Mouse (Mus musculus): ENCODE data around the gene Rab11fip3.
"Not testable (repeated sequence)": the region's sequence is repeated elsewhere in the genome, so short reads cannot be mapped to it uniquely, and the experiment has no call there.

Gene Rab11fip3

GRCm38 (mm10) chr17:26080867-26081266 is 11.5 kb upstream of the Rab11fip3 start:
- no peak for DNase-seq

GRCm38 (mm10) chr17:26078851-26079250 is 9.5 kb upstream of the Rab11fip3 start:
- DNase-seq: no peak

- DNase-seq: peak; percentile 79
Measured at GRCm38 (mm10) chr17:26075246-26075645, 5.9 kb upstream of the Rab11fip3 start.

GRCm38 (mm10) chr17:26070136-26070535 is 781 bp upstream of the Rab11fip3 start:
- DNase-seq: no peak

- peak; percentile 34 for DNase-seq
Measured at GRCm38 (mm10) chr17:26068024-26068830, 1.1 kb downstream of the Rab11fip3 start.

GRCm38 (mm10) chr17:26066488-26067020 is 2.8 kb downstream of the Rab11fip3 start:
- DNase-seq: no peak

GRCm38 (mm10) chr17:26064916-26065315 is 4.4 kb downstream of the Rab11fip3 start:
- no peak for DNase-seq

GRCm38 (mm10) chr17:26057787-26058567 is 11.4 kb downstream of the Rab11fip3 start:
- no peak for DNase-seq

GRCm38 (mm10) chr17:26057278-26057677 is 12.1 kb downstream of the Rab11fip3 start:
- peak; percentile 52 for DNase-seq

- DNase-seq: no peak
Measured at GRCm38 (mm10) chr17:26055164-26055563, 14.2 kb downstream of the Rab11fip3 start.

- DNase-seq: no peak
Measured at GRCm38 (mm10) chr17:26054133-26054845, 15.1 kb downstream of the Rab11fip3 start.

- DNase-seq: no peak
Measured at GRCm38 (mm10) chr17:26052706-26053105, 16.6 kb downstream of the Rab11fip3 start.

GRCm38 (mm10) chr17:26052074-26052473 is 17.3 kb downstream of the Rab11fip3 start:
- no peak for DNase-seq

GRCm38 (mm10) chr17:26048118-26048517 is 21.2 kb downstream of the Rab11fip3 start:
- DNase-seq: no peak

GRCm38 (mm10) chr17:26046253-26046997 is 22.9 kb downstream of the Rab11fip3 start:
- no peak for DNase-seq

GRCm38 (mm10) chr17:26045285-26045684 is 24.1 kb downstream of the Rab11fip3 start:
- no peak for DNase-seq

GRCm38 (mm10) chr17:26043249-26043636 is 26.1 kb downstream of the Rab11fip3 start:
- DNase-seq: peak; percentile 61

GRCm38 (mm10) chr17:26042599-26043248 is 26.6 kb downstream of the Rab11fip3 start:
- peak; percentile 35 for DNase-seq

GRCm38 (mm10) chr17:26041111-26041802 is 28.1 kb downstream of the Rab11fip3 start:
- DNase-seq: no peak

GRCm38 (mm10) chr17:26040711-26041110 is 28.6 kb downstream of the Rab11fip3 start:
- DNase-seq: not testable (repeated sequence)

- no peak for DNase-seq
Measured at GRCm38 (mm10) chr17:26032037-26032436, 37.3 kb downstream of the Rab11fip3 start.
